Mouse (Mus musculus) kidney, embryonic 14.5 days (tissue): ENCODE measurements around the gene Slc16a4. TPM values are rescaled to one million over a fixed set of nuclear protein-coding genes. Genes with fewer than 3 reads are reported as not detected.

Experiments
- polyA plus RNA-seq: library from polyadenylated mRNA; unstranded; fragments of >200 nt; fragmentation: Nextera tagmentation; extraction: Ambion mirVana; gene quantifications from 2 replicates; pipeline ENCODE4 v1.2.1, GENCODE M21; 2014

The Slc16a4 gene
- polyA plus RNA-seq, 1 experiment from 2014 or later: 5.1 TPM

Other genes starting within 250 kb of the Slc16a4 start
- 0.08 and 0.20 TPM in 2 replicates for gene Kcna2, start 190.1 kb upstream of the Slc16a4 start, polyA plus RNA-seq
- not detected in 2 replicates for gene Kcna10, start 108.2 kb upstream of the Slc16a4 start, polyA plus RNA-seq
- not detected in 2 replicates for gene Cym, start 69.5 kb upstream of the Slc16a4 start, polyA plus RNA-seq
- not detected in 2 replicates for gene A630076J17Rik, start 60.6 kb upstream of the Slc16a4 start, polyA plus RNA-seq
- gene Prok1, start 51.5 kb upstream of the Slc16a4 start, polyA plus RNA-seq: 0.09 TPM in 1 of 2 replicates, not detected in the other
- gene Lamtor5, start 12.4 kb upstream of the Slc16a4 start, polyA plus RNA-seq: 190 and 230 TPM in 2 replicates
- 20.9 and 21.0 TPM in 2 replicates for gene Rbm15, start 42.4 kb downstream of the Slc16a4 start, polyA plus RNA-seq
- gene Kcnc4, start 168.3 kb downstream of the Slc16a4 start, polyA plus RNA-seq: 0.16 TPM in 1 of 2 replicates, not detected in the other
- 1.7 and 2.9 TPM in 2 replicates for gene Slc6a17, start 226.8 kb downstream of the Slc16a4 start, polyA plus RNA-seq